Mouse (Mus musculus) megakaryocyte, embryonic 14.5 days (primary cell): ENCODE results near the gene Rpp30.

Source experiments
- FLI1 ChIP-seq: IDR thresholded peaks from 2 replicates; pipeline ENCODE4 v1.6.1; 2012; ENCODE audit warnings: low read length, inconsistent platforms, mixed read lengths
- GATA1 ChIP-seq: IDR thresholded peaks from 3 replicates; pipeline ENCODE4 v1.6.1; 2012; ENCODE audit warnings: mixed read lengths, low read length, inconsistent platforms, borderline replicate concordance

DNA sequence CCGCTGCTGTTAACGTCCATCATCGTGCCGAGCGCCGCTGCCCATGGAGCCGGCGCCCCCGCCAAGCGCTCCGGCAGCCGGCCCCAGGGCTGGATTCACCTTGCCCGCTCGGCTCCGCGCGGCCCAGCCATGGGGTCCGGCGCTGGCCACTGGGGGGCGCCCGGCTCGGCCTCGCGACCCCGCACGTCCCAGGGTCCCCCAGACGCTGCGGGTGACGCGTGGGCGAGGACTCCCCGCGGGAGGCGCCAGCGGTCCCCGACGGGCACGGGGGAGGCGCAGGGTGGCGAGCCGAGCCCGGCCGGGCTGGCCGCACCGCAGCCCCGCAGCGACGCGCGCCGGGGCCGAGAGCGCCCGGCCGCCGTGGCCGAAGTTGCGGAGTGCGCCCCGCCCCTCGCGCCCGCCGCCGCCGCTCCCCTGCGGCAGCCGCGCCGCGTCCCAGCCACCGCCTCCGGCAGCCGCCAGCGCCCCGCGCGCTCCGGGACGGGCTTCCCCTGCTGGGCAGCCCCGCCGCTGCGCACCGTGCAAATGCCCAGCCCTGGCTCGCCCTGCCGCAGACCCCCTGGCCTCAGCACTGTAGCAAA lies 26.2 kb upstream of the Rpp30 start, which contains the start of gene Htr7:
- no peak for TF ChIP-seq GATA1
- no peak for TF ChIP-seq FLI1
